Mouse (Mus musculus) MEL (cell line): Measurements from ENCODE around the gene Gm5155. TPM values are rescaled to one million over a fixed set of nuclear protein-coding genes. Genes with fewer than 3 reads are reported as not detected.
"Not testable (repeated sequence)": the region's sequence is repeated elsewhere in the genome, so short reads cannot be mapped to it uniquely, and the experiment has no call there.

Experiments used
- DNase-seq: peaks from one replicate; pipeline ENCODE4 v3.0.0; 2011; ENCODE audit warnings: low read depth, low spot score
- H3K27ac ChIP-seq: 2 replicates; pipeline ENCODE4 v1.5.1; 2012; ENCODE audit warnings: low read depth, mild to moderate bottlenecking, control low read depth, low read length, moderate library complexity; ENCODE audit not compliant: control insufficient read depth
- H3K27me3 ChIP-seq, 2 experiments: fragments of 150-350 bp in 1 of 2; sonication (generic) in 1 of 2; 2 replicates each; pipeline ENCODE4 v1.6.1; 2012; ENCODE audit warnings: low read length in 2 of 2, mild to moderate bottlenecking in 2 of 2, improper control_type of control experiment in 1 of 2, moderate library complexity in 1 of 2; ENCODE audit not compliant: insufficient read depth in 2 of 2, control insufficient read depth in 1 of 2
- H3K36me3 ChIP-seq, 2 experiments: 2 replicates each; pipeline ENCODE4 v1.6.1; 2012 to 2014; ENCODE audit warnings: low read length in 2 of 2, improper control_type of control experiment in 1 of 2, inconsistent platforms in 1 of 2, mild to moderate bottlenecking in 1 of 2; ENCODE audit not compliant: insufficient read depth in 2 of 2, control insufficient read depth in 1 of 2
- H3K4me1 ChIP-seq, 2 experiments: fragments of 150-350 bp in 1 of 2; sonication (generic) in 1 of 2; 2 replicates each; pipeline ENCODE4 v1.6.1; 2012; ENCODE audit warnings: low read length in 2 of 2, improper control_type of control experiment in 1 of 2, mild to moderate bottlenecking in 1 of 2; ENCODE audit not compliant: insufficient read depth in 2 of 2, control insufficient read depth in 1 of 2
- H3K4me3 ChIP-seq, 2 experiments: fragments of 150-350 bp in 1 of 2; sonication (generic) in 1 of 2; 2 replicates each; pipeline ENCODE4 v1.5.1; 2012; ENCODE audit warnings: low read depth in 2 of 2, low read length in 2 of 2, mild to moderate bottlenecking in 2 of 2, moderate library complexity in 2 of 2, control low read depth in 1 of 2, improper control_type of control experiment in 1 of 2; ENCODE audit not compliant: control insufficient read depth in 1 of 2, insufficient read depth in 1 of 2
- H3K79me2 ChIP-seq: 2 replicates; pipeline ENCODE4 v1.6.1; 2012; ENCODE audit warnings: mild to moderate bottlenecking, low read length, moderate library complexity; ENCODE audit not compliant: control insufficient read depth, poor library complexity, insufficient read depth
- H3K9ac ChIP-seq: 2 replicates; pipeline ENCODE4 v1.6.1; 2012; ENCODE audit warnings: low read depth, mild to moderate bottlenecking, control low read depth, low read length, moderate library complexity; ENCODE audit not compliant: control insufficient read depth, poor library complexity, severe bottlenecking
- H3K9me3 ChIP-seq: fragments of 150-350 bp; sonication (generic); replicated peaks from 2 replicates; pipeline ENCODE4 v1.6.1; 2012; ENCODE audit warnings: mild to moderate bottlenecking, low read length, improper control_type of control experiment, moderate library complexity; ENCODE audit not compliant: insufficient read depth
- BHLHE40 ChIP-seq: IDR thresholded peaks from 2 replicates; pipeline ENCODE4 v1.6.1; 2012; ENCODE audit warnings: low read depth, mild to moderate bottlenecking, inconsistent platforms, low read length, improper control_type of control experiment, borderline replicate concordance
- CTCF ChIP-seq, 3 experiments: IDR thresholded peaks in 2 of 3; conservative IDR thresholded peaks in 1 of 3; 2 replicates each; pipeline ENCODE4 v1.5.1; 2011 to 2012; ENCODE audit warnings: low read length in 3 of 3, low read depth in 2 of 3, mild to moderate bottlenecking in 2 of 3, improper control_type of control experiment in 1 of 3, inconsistent platforms in 1 of 3, mixed read lengths in 1 of 3, moderate library complexity in 1 of 3; ENCODE audit not compliant: control insufficient read depth in 1 of 3, insufficient read depth in 1 of 3, poor library complexity in 1 of 3, severe bottlenecking in 1 of 3
- E2F4 ChIP-seq: IDR thresholded peaks from 2 replicates; pipeline ENCODE4 v1.6.1; 2011; ENCODE audit warnings: low read depth, low read length, improper control_type of control experiment, borderline replicate concordance
- HCFC1 ChIP-seq: IDR thresholded peaks from 2 replicates; pipeline ENCODE4 v1.6.1; 2012; ENCODE audit warnings: low read depth, mild to moderate bottlenecking, inconsistent platforms, low read length, improper control_type of control experiment, moderate library complexity
- JUND ChIP-seq: IDR thresholded peaks from 2 replicates; pipeline ENCODE4 v1.6.1; 2011; ENCODE audit warnings: low read depth, mild to moderate bottlenecking, improper control_type of control experiment, low read length
- KAT2A ChIP-seq: conservative IDR thresholded peaks from 2 replicates; pipeline ENCODE4 v1.6.1; 2012; ENCODE audit warnings: low read depth, low read length, improper control_type of control experiment, inconsistent platforms
- MEF2A ChIP-seq: IDR thresholded peaks from 2 replicates; pipeline ENCODE4 v1.6.1; 2014; ENCODE audit warnings: low read depth, mild to moderate bottlenecking, inconsistent platforms, low read length, improper control_type of control experiment; ENCODE audit not compliant: poor library complexity, insufficient replicate concordance, severe bottlenecking; ENCODE audit errors: extremely low read depth
- MYB ChIP-seq: IDR thresholded peaks from 2 replicates; pipeline ENCODE4 v1.6.1; 2011; ENCODE audit warnings: mild to moderate bottlenecking, low read depth, low read length, improper control_type of control experiment
- NRF1 ChIP-seq: IDR thresholded peaks from 2 replicates; pipeline ENCODE4 v1.6.1; 2014; ENCODE audit warnings: low read depth, mild to moderate bottlenecking, inconsistent platforms, low read length, improper control_type of control experiment, moderate library complexity; ENCODE audit not compliant: poor library complexity, insufficient read depth, severe bottlenecking
- SIN3A ChIP-seq: IDR thresholded peaks from 2 replicates; pipeline ENCODE4 v1.6.1; 2012; ENCODE audit warnings: low read length, improper control_type of control experiment, inconsistent platforms
- SMC3 ChIP-seq: IDR thresholded peaks from 2 replicates; pipeline ENCODE4 v1.6.1; 2011; ENCODE audit warnings: low read depth, low read length, improper control_type of control experiment
- TAL1 ChIP-seq: IDR thresholded peaks from 2 replicates; pipeline ENCODE4 v1.6.1; 2012; ENCODE audit warnings: mild to moderate bottlenecking, inconsistent platforms, low read length, moderate library complexity, mixed read lengths
- UBTF ChIP-seq: IDR thresholded peaks from 2 replicates; pipeline ENCODE4 v1.6.1; 2012; ENCODE audit warnings: low read depth, mild to moderate bottlenecking, inconsistent platforms, low read length, improper control_type of control experiment, moderate library complexity, borderline replicate concordance; ENCODE audit not compliant: insufficient read depth
- USF1 ChIP-seq: IDR thresholded peaks from 2 replicates; pipeline ENCODE4 v1.6.1; 2014; ENCODE audit warnings: low read depth, mild to moderate bottlenecking, inconsistent platforms, low read length, improper control_type of control experiment, moderate library complexity
- ZC3H11A ChIP-seq: IDR thresholded peaks from 2 replicates; pipeline ENCODE4 v1.6.1; 2012; ENCODE audit warnings: low read depth, mild to moderate bottlenecking, inconsistent platforms, low read length, improper control_type of control experiment
- ZNF384 ChIP-seq: IDR thresholded peaks from 2 replicates; pipeline ENCODE4 v1.6.1; 2012; ENCODE audit warnings: low read depth, mild to moderate bottlenecking, inconsistent platforms, low read length, improper control_type of control experiment
- polyA plus RNA-seq, 2 experiments: library from polyadenylated mRNA; stranded (reverse) in 1 of 2; unstranded in 1 of 2; fragments of >175 nt in 1 of 2; fragments of >200 nt in 1 of 2; gene quantifications; 2 replicates each; pipeline versions ENCODE4 v1.2.1 to v1.2.4; 2012; ENCODE audit warnings: low replicate concordance in 2 of 2, low read depth in 1 of 2; ENCODE audit not compliant: insufficient read length in 2 of 2, insufficient read depth in 1 of 2, missing spikeins in 1 of 2
- total RNA-seq: library from RNA; depleted of rRNA; stranded (reverse); fragments of 300-350 nt; gene quantifications from 2 replicates; pipeline ENCODE4 v1.2.3, GENCODE M21; 2012; rRNA removed

The Gm5155 gene
- total RNA-seq (not detected in 2 replicates), polyA plus RNA-seq (not detected)

GRCm38 (mm10) chr7:17871467-17871866 is at the start of gene Gm5155:
TSS of gene Gm5155 (plus strand) at chr7:17871767.
- H3K4me3 ChIP-seq: no peak within 1 kb of the TSS
- no peak for DNase-seq
- no peaks in the 10 kb centered on the region for H3K27me3 ChIP-seq
- no peaks in the 10 kb centered on the region for H3K36me3 ChIP-seq
- no peak within 1 kb of the TSS for H3K9ac ChIP-seq
- no peaks in the 10 kb centered on the region for H3K9me3 ChIP-seq
- no peaks in the 10 kb centered on the region for H3K4me1 ChIP-seq
- no peaks in the 10 kb centered on the region for H3K79me2 ChIP-seq
- TF ChIP-seq KAT2A (no peak), UBTF (no peak), USF1 (no peak), ZC3H11A (no peak), MEF2A (no peak), JUND (no peak), CTCF (IDR thresholded peaks at IDR 0.05 in 2 of 3, conservative IDR thresholded peaks at IDR 0.05 in 1 of 3; ENCODE audit: control insufficient read depth in 1 of 3, insufficient read depth in 1 of 3, low read depth in 2 of 3, low read length in 3 of 3, poor library complexity in 1 of 3, severe bottlenecking in 1 of 3) (no peak), E2F4 (no peak), SIN3A (no peak), HCFC1 (no peak), SMC3 (no peak), TAL1 (no peak), NRF1 (no peak), BHLHE40 (no peak), MYB (no peak)
- no peak within 1 kb of the TSS for H3K27ac ChIP-seq

- Histone ChIP-seq H3K79me2 (no peaks in the 10 kb centered on the region), H3K36me3 (no peaks in the 10 kb centered on the region), H3K27ac (no peak overlapping the region), H3K9ac (no peak overlapping the region), H3K9me3 (no peaks in the 10 kb centered on the region)
- DNase-seq: peak; percentile 2
- no peak for TF ChIP-seq ZNF384
- 0 out of 6 replicates have a peak, but pooled peaks of 1 of the 3 experiments have one; percentile 0 for TF ChIP-seq CTCF (IDR thresholded peaks at IDR 0.05 in 2 of 3, conservative IDR thresholded peaks at IDR 0.05 in 1 of 3; ENCODE audit: control insufficient read depth in 1 of 3, insufficient read depth in 1 of 3, low read depth in 2 of 3, low read length in 3 of 3, poor library complexity in 1 of 3, severe bottlenecking in 1 of 3)
- TF ChIP-seq, all 39 proteins: peak for 1
- H3K4me1 ChIP-seq: no peaks in the 10 kb centered on the region
- no peak overlapping the region for H3K4me3 ChIP-seq
- H3K27me3 ChIP-seq: no peaks in the 10 kb centered on the region
These were observed 791 bp upstream of the Gm5155 start for GRCm38 (mm10) chr7:17870776-17871175.

GRCm38 (mm10) chr7:17895341-17895740 is 23.8 kb downstream of the Gm5155 start:
- not testable (repeated sequence) for H3K9me3 ChIP-seq, H3K9ac ChIP-seq, H3K27ac ChIP-seq, H3K4me3 ChIP-seq, H3K4me1 ChIP-seq, H3K79me2 ChIP-seq, DNase-seq, H3K27me3 ChIP-seq, H3K36me3 ChIP-seq
